Mouse (Mus musculus): Measurements from ENCODE around the gene Tnfrsf12a.

Gene Tnfrsf12a

GRCm38 (mm10) chr17:23680336-23680735 is 3.1 kb upstream of the Tnfrsf12a start:
- DNase-seq (ENCODE audit: low spot score): no peak

- no peak for DNase-seq (ENCODE audit: low spot score)
Measured at GRCm38 (mm10) chr17:23679127-23679835, 2.0 kb upstream of the Tnfrsf12a start, which contains the start of gene Cldn6. Cldn6 (plus strand) TSS chr17:23679249.

GRCm38 (mm10) chr17:23676473-23677031 is 716 bp downstream of the Tnfrsf12a start:
- DNase-seq (ENCODE audit: low spot score): no peak

GRCm38 (mm10) chr17:23675564-23676281 is 1.5 kb downstream of the Tnfrsf12a start:
- DNase-seq (ENCODE audit: low spot score): no peak

GRCm38 (mm10) chr17:23675127-23675526 is 2.1 kb downstream of the Tnfrsf12a start:
- no peak for DNase-seq (ENCODE audit: low spot score)

- no peak for DNase-seq (ENCODE audit: low spot score)
Measured at GRCm38 (mm10) chr17:23674271-23674952, 2.9 kb downstream of the Tnfrsf12a start.

- DNase-seq (ENCODE audit: low spot score): peak; percentile 82
Measured at GRCm38 (mm10) chr17:23673424-23674073, 3.7 kb downstream of the Tnfrsf12a start, which contains the start of the genes Hcfc1r1 and Thoc6. Hcfc1r1 (plus strand) TSS chr17:23673596. Thoc6 (minus strand) TSS chr17:23673882.

- no peak for DNase-seq (ENCODE audit: low spot score)
Measured at GRCm38 (mm10) chr17:23672761-23673160, 4.5 kb downstream of the Tnfrsf12a start.

GRCm38 (mm10) chr17:23671519-23671918 is 5.7 kb downstream of the Tnfrsf12a start:
- no peak for DNase-seq (ENCODE audit: low spot score)

GRCm38 (mm10) chr17:23670516-23671074 is 6.7 kb downstream of the Tnfrsf12a start:
- DNase-seq (ENCODE audit: low spot score): no peak

- DNase-seq (ENCODE audit: low spot score): no peak
Measured at GRCm38 (mm10) chr17:23665511-23665910, 11.8 kb downstream of the Tnfrsf12a start.

- no peak for DNase-seq (ENCODE audit: low spot score)
Measured at GRCm38 (mm10) chr17:23664556-23665021, 12.7 kb downstream of the Tnfrsf12a start.

GRCm38 (mm10) chr17:23661526-23661925 is 15.7 kb downstream of the Tnfrsf12a start:
- no peak for DNase-seq (ENCODE audit: low spot score)

GRCm38 (mm10) chr17:23660876-23661200 is 16.4 kb downstream of the Tnfrsf12a start:
- DNase-seq (ENCODE audit: low spot score): no peak

GRCm38 (mm10) chr17:23660117-23660875 is 17.0 kb downstream of the Tnfrsf12a start, which contains the start of gene Bicdl2:
Bicdl2 (plus strand) TSS chr17:23660506.
- DNase-seq (ENCODE audit: low spot score): no peak

- no peak for DNase-seq (ENCODE audit: low spot score)
Measured at GRCm38 (mm10) chr17:23658450-23658849, 18.8 kb downstream of the Tnfrsf12a start.

GRCm38 (mm10) chr17:23654410-23654809 is 22.9 kb downstream of the Tnfrsf12a start:
- no peak for DNase-seq (ENCODE audit: low spot score)

- no peak for DNase-seq (ENCODE audit: low spot score)
Measured at GRCm38 (mm10) chr17:23654001-23654400, 23.3 kb downstream of the Tnfrsf12a start.

GRCm38 (mm10) chr17:23653324-23653723 is 23.9 kb downstream of the Tnfrsf12a start:
- no peak for DNase-seq (ENCODE audit: low spot score)

GRCm38 (mm10) chr17:23651363-23651762 is 25.9 kb downstream of the Tnfrsf12a start:
- no peak for DNase-seq (ENCODE audit: low spot score)

- no peak for DNase-seq (ENCODE audit: low spot score)
Measured at GRCm38 (mm10) chr17:23645894-23646293, 31.4 kb downstream of the Tnfrsf12a start.
